Mouse (Mus musculus): ENCODE results near the gene E2f4. TPM values are rescaled to one million over a fixed set of nuclear protein-coding genes. Genes with fewer than 3 reads are reported as not detected.

E2f4 gene
- total and polyA plus RNA-seq, 3 experiments: 39.9 to 198 (median 51.0) TPM

- no peak for TF ChIP-seq ELF1 (IDR thresholded peaks at IDR 0.05; ENCODE audit: low read depth, low read length)
- TF ChIP-seq UBTF (IDR thresholded peaks at IDR 0.05; ENCODE audit: low read depth, low read length): no peak
- no peak for TF ChIP-seq POLR2AphosphoS2 (IDR thresholded peaks at IDR 0.05; ENCODE audit: low read depth, low read length)
- no peak for TF ChIP-seq MXI1 (IDR thresholded peaks at IDR 0.05; ENCODE audit: low read depth, low read length)
- TF ChIP-seq ZKSCAN1 (IDR thresholded peaks at IDR 0.05; ENCODE audit: borderline replicate concordance, low read depth, low read length): no peak
- TF ChIP-seq MAZ (IDR thresholded peaks at IDR 0.05; ENCODE audit: low read depth, low read length): no peak
- dilution Hi-C loops (cut with MboI; ENCODE audit: extremely low pct_ligation_motif_present, extremely low pct_unique_long_range_greater_than_20kb, low sequenced_read_pairs): no loop called here
- H3K36me3 ChIP-seq (replicated peaks in 1 of 2; ENCODE audit: control insufficient read depth in 1 of 2, insufficient read depth in 1 of 2, low read length in 1 of 2): peaks cover 40 to 62% of the 10 kb centered on the region in 2 experiments
These were observed 39.1 kb downstream of the E2f4 start for GRCm38 (mm10) chr8:105336373-105337130.

GRCm38 (mm10) chr8:105338992-105339391 is 41.5 kb downstream of the E2f4 start:
- H3K4me2 ChIP-seq (ENCODE audit: insufficient read depth, low read depth, poor library complexity, severe bottlenecking): no peak overlapping the region
- peaks cover 29 to 41% of the 10 kb centered on the region in 2 experiments for H3K36me3 ChIP-seq (replicated peaks in 1 of 2; ENCODE audit: control insufficient read depth in 1 of 2, insufficient read depth in 1 of 2, low read length in 1 of 2)
- H3K27ac ChIP-seq (ENCODE audit: insufficient read depth, low read depth): no peak overlapping the region
- no peaks in the 10 kb centered on the region for H3K27me3 ChIP-seq (replicated peaks)
- H3K79me2 ChIP-seq (replicated peaks; ENCODE audit: control insufficient read depth, extremely low read depth, insufficient read depth, poor library complexity, severe bottlenecking): no peaks in the 10 kb centered on the region
- H3K9me3 ChIP-seq (replicated peaks; ENCODE audit: low read length): no peaks in the 10 kb centered on the region
- no peak overlapping the region for H3K9ac ChIP-seq (ENCODE audit: insufficient read depth, low read depth)
- no peak for DNase-seq (ENCODE audit: extremely low read depth)
- dilution Hi-C loops (cut with MboI; ENCODE audit: extremely low pct_ligation_motif_present, extremely low pct_unique_long_range_greater_than_20kb, low sequenced_read_pairs): no loop called here
- peaks cover 0 to 17% of the 10 kb centered on the region in 2 experiments; a peak in 2 of 4 replicates for H3K4me1 ChIP-seq (ENCODE audit: control insufficient read depth in 1 of 2, insufficient read depth in 2 of 2)
- in situ Hi-C loops (cut with MboI; ENCODE audit: low pct_ligation_motif_present, low pct_unique_long_range_greater_than_20kb, low sequenced_read_pairs): no loop called here
- H3K4me3 ChIP-seq (replicated peaks in 1 of 3; ENCODE audit: low read depth in 2 of 3, low read length in 2 of 3, poor library complexity in 1 of 3): no peak overlapping the region
- no peak for TF ChIP-seq MAFK (IDR thresholded peaks at IDR 0.05; ENCODE audit: insufficient replicate concordance, low read length)
- TF ChIP-seq GABPA (IDR thresholded peaks at IDR 0.05; ENCODE audit: insufficient replicate concordance, low read depth, low read length): no peak
- no peak for TF ChIP-seq MEF2A (IDR thresholded peaks at IDR 0.05; ENCODE audit: borderline replicate concordance, low read depth, low read length)
- TF ChIP-seq TCF12 (IDR thresholded peaks at IDR 0.05; ENCODE audit: low read depth, low read length): no peak
- TF ChIP-seq CHD1 (IDR thresholded peaks at IDR 0.05; ENCODE audit: low read depth, low read length): no peak
- TF ChIP-seq TBP (conservative IDR thresholded peaks at IDR 0.05; ENCODE audit: low read depth, low read length): no peak
- no peak for TF ChIP-seq POLR2AphosphoS2 (IDR thresholded peaks at IDR 0.05; ENCODE audit: low read depth, low read length)
- TF ChIP-seq NRF1 (IDR thresholded peaks at IDR 0.05; ENCODE audit: low read depth, low read length): no peak
- TF ChIP-seq HCFC1 (IDR thresholded peaks at IDR 0.05; ENCODE audit: low read depth, low read length): no peak
- TF ChIP-seq MAZ (IDR thresholded peaks at IDR 0.05; ENCODE audit: low read depth, low read length): no peak
- TF ChIP-seq EP300 (IDR thresholded peaks at IDR 0.05; ENCODE audit: low read length): no peak
- TF ChIP-seq USF1 (IDR thresholded peaks at IDR 0.05; ENCODE audit: low read depth, low read length): no peak
- no peak for TF ChIP-seq ZKSCAN1 (IDR thresholded peaks at IDR 0.05; ENCODE audit: borderline replicate concordance, low read depth, low read length)
- no peak for TF ChIP-seq RCOR1 (conservative IDR thresholded peaks at IDR 0.05; ENCODE audit: low read depth, low read length)
- no peak for TF ChIP-seq USF2 (conservative IDR thresholded peaks at IDR 0.05; ENCODE audit: low read depth, low read length)
- no peak for TF ChIP-seq MAX (IDR thresholded peaks at IDR 0.05; ENCODE audit: low read length)
- no peak for TF ChIP-seq ZMIZ1 (IDR thresholded peaks at IDR 0.05; ENCODE audit: low read depth, low read length)
- TF ChIP-seq CHD2 (IDR thresholded peaks at IDR 0.05; ENCODE audit: low read length): no peak

More at GRCm38 (mm10) chr8:105336373-105337130, 39.1 kb downstream of the E2f4 start:
- Histone ChIP-seq H3K79me2 (replicated peaks; ENCODE audit: control insufficient read depth, extremely low read depth, insufficient read depth, poor library complexity, severe bottlenecking) (no peaks in the 10 kb centered on the region), H3K4me2 (ENCODE audit: insufficient read depth, low read depth, poor library complexity, severe bottlenecking) (no peak overlapping the region), H3K9me3 (replicated peaks; ENCODE audit: low read length) (no peaks in the 10 kb centered on the region), H3K9ac (ENCODE audit: insufficient read depth, low read depth) (no peak overlapping the region), H3K27me3 (replicated peaks) (no peaks in the 10 kb centered on the region), H3K4me3 (replicated peaks in 1 of 3; ENCODE audit: low read depth in 2 of 3, low read length in 2 of 3, poor library complexity in 1 of 3) (no peak overlapping the region), H3K27ac (ENCODE audit: insufficient read depth, low read depth) (no peak overlapping the region), H3K4me1 (ENCODE audit: control insufficient read depth in 1 of 2, insufficient read depth in 2 of 2) (peaks cover 0 to 17% of the 10 kb centered on the region in 2 experiments; a peak in 2 of 4 replicates)
- in situ Hi-C loops (cut with MboI; ENCODE audit: low pct_ligation_motif_present, low pct_unique_long_range_greater_than_20kb, low sequenced_read_pairs): no loop called here
- no peak for DNase-seq (ENCODE audit: extremely low read depth)

All from CH12.LX (cell line).